Mouse (Mus musculus): ENCODE results near the gene Pigk. TPM values are rescaled to one million over a fixed set of nuclear protein-coding genes. Genes with fewer than 3 reads are reported as not detected.
A peak's percentile ranks its signal among the peaks of the same experiment; 100 is the strongest.
"Not testable (repeated sequence)": the region's sequence is repeated elsewhere in the genome, so short reads cannot be mapped to it uniquely, and the experiment has no call there.

The Pigk gene
- total RNA-seq, 2 experiments from 2014 or later = 20.8 to 27.7 TPM

DNA sequence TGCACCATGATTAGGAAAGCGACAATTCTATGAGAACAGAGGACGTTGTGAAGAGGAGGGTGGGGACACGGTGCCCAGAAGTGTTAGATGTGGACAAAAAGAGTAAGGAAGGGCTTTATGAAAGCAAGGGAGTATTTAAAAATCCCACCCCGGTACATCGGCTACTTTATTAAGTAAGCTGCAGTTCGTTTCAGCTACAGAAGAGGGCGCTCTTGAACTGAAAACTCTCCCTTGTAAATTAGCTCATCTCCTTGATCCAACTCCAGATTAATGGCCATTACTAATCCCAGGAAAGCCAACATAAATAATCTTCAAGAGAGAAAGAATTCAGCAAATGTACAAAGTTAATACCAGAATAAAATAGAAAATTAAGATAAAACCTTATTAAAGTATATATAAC, 47.2 kb downstream of the Pigk start:
- intact Hi-C loops (cut with DNase I; ENCODE audit: low total_unique reads) = no loop called here
- no peak for DNase-seq

DNA sequence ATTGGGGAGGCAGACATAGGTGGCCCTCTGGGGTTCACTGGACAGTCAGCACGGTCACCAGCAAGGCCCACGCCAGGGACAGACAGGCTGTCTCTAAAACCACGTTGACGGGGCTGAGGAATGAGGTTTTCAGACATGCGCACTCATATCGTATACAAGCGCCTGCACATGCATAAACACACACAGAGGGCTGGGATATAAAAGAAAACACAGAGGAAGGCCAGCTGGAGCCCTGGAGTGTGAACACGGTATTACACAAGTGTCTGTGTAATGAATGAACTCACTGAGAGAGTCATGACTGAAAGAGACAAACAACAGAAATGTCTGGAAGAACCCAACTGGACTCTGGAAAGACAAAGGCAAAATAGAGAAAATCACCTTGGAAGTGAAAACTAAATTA, 47.8 kb downstream of the Pigk start:
- no peak for DNase-seq
- intact Hi-C loops (cut with DNase I; ENCODE audit: low total_unique reads) = no loop called here

DNA sequence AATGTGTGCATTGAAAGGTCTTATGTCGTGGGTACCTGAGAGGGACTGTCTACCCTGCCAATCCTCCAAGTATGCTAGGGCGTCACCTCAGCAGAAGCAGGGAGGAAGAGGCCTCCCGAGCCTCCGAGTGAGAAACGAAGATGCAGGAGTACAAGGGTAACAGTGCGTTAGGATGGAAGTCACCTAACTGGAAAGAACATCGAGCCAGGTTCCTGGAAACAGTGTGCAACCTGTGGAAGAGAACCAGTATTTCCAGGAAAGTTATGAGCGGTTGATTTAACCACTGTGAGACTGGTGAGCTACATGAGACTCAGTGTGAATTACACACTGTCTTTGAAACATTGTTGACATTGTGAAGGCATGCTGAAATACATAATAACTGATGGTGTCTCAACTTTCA, 48.4 kb downstream of the Pigk start:
- intact Hi-C loops (cut with DNase I; ENCODE audit: low total_unique reads) = no loop called here
- no peak for DNase-seq

DNA sequence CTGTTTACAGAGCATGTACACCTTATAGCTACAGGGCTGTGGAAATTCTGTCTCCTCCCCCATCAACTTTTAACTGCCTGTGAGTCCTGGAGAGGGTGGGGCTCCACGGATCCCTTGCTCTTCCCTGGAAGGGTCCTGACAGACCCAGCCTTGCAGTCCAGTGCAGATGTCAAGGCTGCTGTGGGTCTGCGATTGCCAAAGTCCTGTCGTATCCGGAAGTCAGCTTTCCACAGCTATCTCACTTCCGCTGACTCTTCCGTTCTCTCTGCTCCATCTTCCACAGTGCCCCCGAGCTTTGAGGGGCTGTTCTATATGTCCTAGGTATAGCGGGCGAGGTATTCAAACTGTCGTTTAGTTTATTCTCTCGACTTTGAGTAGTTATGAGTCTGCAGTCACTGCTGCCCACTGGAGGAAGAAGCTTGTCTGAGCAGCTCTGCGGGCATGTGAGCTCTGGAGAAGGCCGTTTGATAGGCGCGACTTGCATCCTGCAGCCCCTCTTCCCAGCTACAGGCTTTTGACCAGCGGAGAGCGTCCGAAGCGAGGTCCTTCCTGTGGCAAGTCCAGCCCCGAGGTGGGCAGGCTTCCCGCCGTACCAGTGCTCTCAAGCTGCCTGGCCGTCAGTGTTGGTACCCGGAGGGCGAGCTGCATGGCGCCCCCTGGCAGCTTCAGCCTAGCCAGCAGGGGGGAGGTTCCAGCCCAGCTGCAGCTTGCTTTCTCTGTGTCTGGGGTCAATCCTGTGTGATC, 49.4 kb downstream of the Pigk start:
- peak; percentile 41 for DNase-seq
- intact Hi-C loops (cut with DNase I; ENCODE audit: low total_unique reads) = no loop called here

DNA sequence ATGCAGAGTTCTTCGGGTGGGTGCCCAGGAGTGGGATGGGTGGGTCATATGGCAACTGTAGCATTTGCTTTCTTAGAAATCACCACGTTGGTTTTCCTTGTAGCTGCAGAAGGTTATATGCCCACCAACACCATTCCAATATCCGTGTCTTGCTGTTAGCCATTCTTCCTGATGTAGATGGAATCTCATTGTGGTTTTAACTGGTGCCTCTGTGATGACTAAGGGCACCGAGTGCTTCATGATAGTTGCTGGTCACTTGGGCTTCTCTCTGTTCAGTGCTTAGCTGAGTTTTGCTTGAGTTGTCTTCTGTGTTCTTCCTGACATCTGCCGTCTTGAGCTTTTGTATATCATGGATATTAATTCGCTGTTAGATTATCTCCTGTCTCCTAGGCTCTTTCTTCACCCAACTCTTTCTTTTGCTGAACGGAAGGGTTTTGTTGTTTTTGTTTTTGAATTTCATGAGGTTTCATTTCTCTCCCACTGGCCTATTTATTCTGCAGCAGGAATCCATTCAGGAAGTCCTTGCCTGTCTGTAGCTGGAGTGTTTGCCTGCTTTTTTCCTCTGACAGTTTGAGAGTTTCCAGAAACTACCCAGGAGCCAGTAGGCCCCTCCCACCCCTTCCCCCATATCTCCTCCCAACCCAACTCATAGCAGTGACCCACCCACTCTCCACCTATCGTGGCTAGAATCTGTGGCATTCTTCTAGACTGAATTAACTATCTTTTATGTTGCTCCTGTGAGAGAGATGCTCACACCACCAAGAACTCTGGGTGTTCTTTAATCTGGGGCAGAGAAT, 50.8 kb downstream of the Pigk start:
- no peak for DNase-seq
- intact Hi-C loops (cut with DNase I; ENCODE audit: low total_unique reads) = no loop called here

DNA sequence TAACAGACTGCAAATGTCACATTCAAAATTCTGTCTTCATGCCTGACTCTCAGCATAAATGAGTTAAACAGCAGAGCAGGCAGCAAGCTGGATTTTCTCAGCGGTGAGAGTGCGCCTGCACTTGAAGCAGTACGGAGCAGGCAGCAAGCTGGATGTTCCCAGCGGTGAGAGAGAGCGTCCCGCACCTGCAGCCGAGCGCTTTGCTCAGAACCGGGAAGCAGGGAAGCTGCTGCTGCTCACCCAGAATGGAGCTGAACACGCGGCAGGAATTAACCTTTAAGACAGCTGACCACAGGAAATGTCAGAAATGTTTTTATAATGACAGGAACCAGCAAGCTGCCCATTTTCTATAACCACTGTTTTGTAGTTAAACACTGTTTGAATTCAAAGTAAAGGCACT, 53.6 kb downstream of the Pigk start:
- DNase-seq = no peak
- intact Hi-C loops (cut with DNase I; ENCODE audit: low total_unique reads) = no loop called here

DNA sequence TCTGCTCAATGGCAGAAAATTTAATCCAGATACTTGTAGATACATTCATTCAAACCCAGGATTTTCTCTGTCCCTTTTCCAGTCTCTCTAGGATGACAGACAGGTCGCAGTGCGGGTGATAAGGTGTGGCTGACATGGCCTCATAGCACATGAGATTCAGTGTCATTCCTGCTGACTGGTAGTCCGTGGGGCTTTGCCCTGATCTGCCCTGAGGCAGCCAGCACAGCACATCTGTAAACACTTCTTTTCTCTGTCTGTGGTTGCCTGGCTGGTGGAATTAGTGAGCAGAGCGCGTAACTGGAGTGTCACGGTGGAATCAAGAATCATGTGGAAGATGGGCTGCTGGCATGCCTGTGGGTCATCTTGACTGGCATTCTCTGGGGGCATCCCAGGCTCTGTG, 56.2 kb downstream of the Pigk start:
- no peak for DNase-seq
- intact Hi-C loops (cut with DNase I; ENCODE audit: low total_unique reads) = no loop called here

DNA sequence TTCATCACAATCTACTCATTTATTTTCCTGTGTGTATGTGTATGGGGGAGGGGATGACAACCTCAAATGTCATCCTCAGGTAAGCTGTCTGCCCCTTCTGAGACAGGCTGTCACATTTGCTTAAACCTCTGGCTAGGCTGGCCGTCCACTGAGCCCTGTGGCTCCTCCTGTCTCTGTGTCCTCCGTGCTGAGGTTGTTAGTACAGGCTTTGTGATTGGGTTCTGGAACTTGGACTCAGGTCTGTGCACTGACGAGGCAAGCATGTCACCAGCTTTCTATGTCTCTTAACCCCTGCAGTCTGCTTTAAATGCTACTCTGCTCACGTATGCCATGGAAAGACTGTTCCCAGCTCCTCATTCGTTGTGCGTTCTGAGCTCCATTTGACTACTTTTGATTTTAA, 62.5 kb downstream of the Pigk start:
- DNase-seq = no peak
- intact Hi-C loops (cut with DNase I; ENCODE audit: low total_unique reads) = no loop called here

DNA sequence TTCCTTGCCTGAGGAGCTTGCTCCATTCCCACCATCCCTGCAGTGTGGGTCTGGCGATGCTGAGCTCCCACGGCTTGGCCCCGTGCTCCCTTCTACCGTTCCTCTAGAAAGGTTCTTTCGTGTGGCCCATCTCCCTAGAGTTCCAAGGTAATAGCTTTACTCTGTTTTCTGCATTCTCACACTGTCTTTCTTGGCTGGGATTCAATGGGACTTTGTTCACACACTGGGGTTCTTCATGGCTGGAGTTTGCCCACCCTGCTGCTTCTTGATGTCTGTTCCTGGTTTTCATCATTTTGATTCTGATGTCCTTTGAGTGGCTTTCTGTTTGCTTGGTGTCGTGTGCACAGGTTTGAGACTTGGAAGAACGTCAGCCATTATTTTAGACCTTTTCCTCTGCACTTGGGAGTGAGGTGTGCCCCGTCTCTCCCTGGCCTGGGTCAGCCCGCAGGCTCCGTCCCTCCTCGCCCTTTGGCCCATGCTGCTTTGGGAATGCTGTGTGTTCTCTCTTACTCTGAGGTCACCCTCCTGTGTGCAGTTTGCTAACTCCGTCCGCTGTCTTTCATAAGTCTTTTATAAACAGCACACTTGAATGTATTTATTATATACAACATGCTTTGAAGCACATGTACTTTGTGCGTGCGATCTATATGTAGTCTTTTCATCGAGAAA, 63.1 kb downstream of the Pigk start:
- no peak for DNase-seq
- intact Hi-C loops (cut with DNase I; ENCODE audit: low total_unique reads) = no loop called here

DNA sequence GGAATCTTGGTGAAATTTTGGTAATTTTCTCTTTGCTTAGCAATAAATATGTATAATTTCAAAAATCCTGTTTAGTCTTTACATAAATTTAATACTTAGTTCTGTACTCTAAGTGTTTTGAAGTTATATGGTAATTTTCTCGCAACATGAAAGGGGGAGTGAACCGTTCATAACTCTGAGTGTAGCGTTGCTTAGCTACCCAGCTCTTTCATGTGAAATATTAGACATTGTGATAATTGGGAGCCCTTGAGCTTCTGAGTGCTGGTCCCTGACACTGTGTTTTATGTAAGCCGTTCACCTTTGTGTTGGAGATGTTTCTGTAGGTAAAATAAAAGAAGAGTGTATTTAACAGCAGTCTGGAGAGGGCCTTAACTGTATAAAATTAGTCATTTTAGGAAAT, 65.9 kb downstream of the Pigk start:
- intact Hi-C loops (cut with DNase I; ENCODE audit: low total_unique reads) = loop anchor here (10.0 kb wide), 3 partner anchors 175 to 875 kb away; no protein-coding TSS in a partner anchor
- no peak for DNase-seq

DNA sequence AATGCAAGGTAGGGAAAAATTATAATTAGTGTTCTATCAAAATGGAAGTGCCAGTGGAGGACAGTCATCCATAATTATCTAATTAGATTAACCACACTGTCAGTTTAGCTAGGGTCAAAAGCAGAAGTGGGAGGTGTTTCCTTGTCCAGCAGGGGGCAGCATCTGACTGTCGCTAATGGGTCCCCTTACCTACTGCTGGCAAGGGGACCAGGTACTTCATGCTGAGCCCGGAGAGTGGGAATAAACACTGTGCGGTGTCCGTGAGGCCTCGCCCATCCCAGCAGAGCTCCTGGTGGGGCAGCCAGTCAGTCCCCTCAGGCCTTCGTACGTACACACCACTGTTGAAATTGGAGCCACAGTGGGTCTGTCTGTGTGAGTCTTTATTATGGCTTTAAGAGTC, 69.9 kb downstream of the Pigk start:
- intact Hi-C loops (cut with DNase I; ENCODE audit: low total_unique reads) = loop anchor here (10.0 kb wide), 3 partner anchors 171 to 871 kb away; no protein-coding TSS in a partner anchor
- peak; percentile 67 for DNase-seq

DNA sequence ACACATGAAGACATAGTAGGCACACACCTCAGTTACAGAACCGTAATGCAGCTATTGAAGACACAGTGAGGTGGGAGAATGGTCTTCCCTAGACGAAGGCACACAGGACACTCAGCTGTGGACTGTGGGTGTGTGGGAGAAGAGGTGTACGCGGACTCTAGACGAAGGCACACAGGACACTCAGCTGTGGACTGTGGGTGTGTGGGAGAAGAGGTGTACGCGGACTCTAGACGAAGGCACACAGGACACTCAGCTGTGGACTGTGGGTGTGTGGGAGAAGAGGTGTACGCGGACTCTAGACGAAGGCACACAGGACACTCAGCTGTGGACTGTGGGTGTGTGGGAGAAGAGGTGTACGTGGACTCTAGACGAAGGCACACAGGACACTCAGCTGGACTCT, 70.5 kb downstream of the Pigk start:
- intact Hi-C loops (cut with DNase I; ENCODE audit: low total_unique reads) = loop anchor here (10.0 kb wide), 3 partner anchors 170 to 870 kb away; no protein-coding TSS in a partner anchor
- DNase-seq = not testable (repeated sequence)

DNA sequence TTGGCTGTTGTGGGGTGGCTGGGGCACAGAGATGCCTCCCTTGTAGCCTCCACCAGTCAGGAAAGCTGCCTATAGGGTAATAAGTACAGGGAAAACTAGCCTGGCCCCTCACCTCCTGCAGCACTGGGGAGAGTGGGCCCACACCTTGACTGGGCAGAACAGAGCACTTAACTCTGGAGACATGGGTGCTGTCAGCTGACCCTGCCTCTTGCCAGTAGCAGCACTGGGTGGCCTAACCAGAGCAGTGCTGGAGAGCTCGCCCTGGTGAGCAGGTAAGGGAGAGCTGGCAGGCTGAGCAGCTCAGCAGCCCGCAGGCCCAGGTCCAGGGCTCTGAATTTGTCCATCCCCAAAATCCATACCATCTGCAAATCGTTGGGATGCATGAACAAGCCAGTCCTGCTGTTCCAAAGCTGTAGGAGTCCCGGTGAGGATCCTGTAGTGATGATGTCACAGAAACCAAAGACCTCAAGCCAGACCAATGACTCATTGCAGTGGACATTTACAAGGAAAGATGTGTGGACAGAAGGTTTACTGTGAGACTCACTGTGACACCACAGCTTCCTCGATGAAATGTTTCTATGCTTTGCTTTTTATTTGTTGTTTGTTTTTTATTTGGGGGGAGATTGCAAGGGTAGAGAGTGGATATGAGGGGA, 74.5 kb downstream of the Pigk start:
- DNase-seq = not testable (repeated sequence)
- intact Hi-C loops (cut with DNase I; ENCODE audit: low total_unique reads) = loop anchor here (10.0 kb wide), 3 partner anchors 166 to 866 kb away; no protein-coding TSS in a partner anchor

DNA sequence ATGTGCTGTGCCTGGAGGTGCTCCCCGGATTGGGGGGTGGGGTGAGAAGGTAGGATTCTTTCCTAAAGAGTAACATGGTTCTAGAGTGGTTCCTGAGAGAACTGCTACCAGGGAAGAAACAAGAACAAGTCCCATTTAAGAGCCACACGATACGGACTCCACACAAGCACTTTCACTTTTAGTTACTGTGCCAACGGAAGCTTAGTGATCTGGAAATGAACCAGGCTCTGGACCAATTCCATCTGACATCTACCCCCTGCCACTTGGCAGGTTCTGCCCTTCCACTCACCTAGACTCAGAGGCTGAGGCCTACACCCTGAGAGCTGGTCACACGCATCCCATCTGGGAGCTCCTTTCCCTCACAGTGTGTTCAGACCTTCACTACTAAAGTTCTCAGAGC, 78.7 kb downstream of the Pigk start:
- DNase-seq = no peak
- intact Hi-C loops (cut with DNase I; ENCODE audit: low total_unique reads) = no loop called here

DNA sequence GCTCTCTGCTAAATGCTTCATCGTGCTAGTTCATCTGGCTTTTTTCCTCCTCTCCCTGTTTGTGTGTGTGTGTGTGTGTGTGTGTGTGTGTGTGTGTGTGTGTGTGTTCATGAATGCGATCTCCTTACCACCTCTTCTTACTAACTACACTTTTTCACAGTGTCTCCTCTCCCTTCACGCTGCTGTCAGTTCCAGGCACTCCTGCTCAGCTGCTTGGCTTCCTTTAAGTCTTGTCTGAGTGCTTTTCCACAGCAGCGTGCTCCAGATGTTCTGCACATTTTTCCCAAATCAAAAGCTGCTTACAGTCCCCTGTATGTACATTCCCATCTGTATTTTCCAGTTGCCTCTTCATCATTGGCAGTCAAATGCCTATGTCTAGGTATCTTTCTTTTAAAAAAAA, 79.1 kb downstream of the Pigk start:
- DNase-seq = no peak
- intact Hi-C loops (cut with DNase I; ENCODE audit: low total_unique reads) = no loop called here

DNA sequence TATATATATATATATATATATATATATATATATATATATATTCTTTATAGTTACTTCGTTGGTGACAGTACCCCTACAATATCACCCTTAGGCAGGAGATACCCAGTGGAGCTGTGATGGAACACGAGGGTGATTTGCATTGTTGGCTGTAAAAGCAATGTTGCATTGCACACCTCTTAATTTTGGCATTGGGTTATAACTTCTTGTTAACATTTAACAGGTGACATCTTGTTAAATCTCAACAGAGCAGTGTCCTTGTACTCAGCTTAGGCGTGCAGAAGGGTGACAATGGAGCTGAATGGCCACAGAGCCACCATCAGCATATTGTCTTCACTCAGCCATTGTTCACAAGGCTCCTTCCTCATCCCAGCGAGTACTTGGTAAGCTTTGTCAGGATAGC, 82.3 kb downstream of the Pigk start:
- intact Hi-C loops (cut with DNase I; ENCODE audit: low total_unique reads) = no loop called here
- DNase-seq = no peak

DNA sequence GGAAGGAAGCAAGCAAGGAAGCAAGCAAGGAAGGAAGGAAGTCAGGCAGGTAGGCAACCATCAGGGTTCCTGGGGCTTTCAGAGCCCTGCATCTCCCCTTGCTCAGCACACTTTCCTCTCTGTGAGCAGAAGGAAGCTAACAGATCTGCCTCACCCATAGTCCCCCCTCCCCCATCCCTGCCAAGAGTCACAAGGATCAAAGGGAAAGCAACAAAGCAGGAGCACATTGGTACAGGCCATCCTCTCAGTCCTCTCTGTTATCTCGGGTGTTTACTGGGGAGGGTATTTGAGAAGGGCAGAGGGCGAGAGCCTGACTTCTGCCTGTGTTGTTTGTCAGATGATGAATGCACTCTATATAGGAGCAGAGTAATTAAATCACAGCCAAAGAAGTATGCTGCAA, 83.5 kb downstream of the Pigk start:
- DNase-seq = no peak
- intact Hi-C loops (cut with DNase I; ENCODE audit: low total_unique reads) = no loop called here

DNA sequence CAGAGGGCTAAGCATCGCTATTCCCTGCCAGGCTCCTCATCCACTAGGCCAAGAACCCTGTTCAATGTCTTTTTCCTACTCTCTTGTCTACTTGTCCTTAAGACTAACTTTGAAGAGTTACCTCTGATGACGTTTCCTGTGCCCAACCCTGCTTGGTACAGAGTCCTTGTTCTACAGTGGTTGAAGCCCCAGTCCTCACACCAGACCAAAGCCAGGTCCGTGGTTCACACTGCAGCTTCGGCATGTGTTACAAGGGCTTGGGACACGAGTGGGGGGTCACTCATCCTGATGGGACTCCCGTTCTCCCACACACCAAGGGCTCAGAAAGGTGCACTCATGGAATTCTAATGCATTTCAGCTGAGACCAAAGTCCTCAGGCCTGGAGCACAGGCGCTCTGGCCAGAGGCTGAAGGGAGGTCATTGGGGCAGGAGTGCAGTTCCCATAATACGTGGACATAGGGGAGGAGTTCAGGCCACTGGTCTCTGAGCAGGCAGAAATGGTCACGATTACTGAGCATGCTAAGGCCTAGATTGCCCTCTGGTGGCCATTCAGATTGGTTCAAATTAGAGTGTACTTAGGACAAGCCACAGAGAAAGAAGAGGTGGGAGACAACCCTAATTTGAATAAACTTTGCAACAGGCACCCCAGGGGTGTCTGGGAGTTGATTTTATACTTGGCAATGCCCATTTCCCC, 86.0 kb downstream of the Pigk start:
- intact Hi-C loops (cut with DNase I; ENCODE audit: low total_unique reads) = no loop called here
- no peak for DNase-seq

DNA sequence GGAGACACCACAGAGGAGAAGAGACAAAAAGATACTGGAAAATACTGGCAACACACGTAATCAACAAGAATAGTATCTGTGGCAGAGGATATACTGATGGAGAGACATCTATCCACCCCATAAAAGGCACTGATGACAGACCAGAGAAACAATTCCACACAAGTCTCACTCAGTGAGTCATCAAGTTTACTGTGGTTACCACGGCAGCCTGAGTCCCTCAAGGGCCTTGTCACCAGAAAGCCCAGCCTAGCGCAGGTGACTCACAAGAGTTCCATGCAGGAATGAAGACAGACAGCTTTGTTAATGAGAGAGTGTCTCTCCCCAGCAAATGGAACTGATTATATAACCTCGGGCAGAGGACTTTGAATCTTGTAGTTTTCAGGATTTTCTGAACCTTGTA, 100.0 kb downstream of the Pigk start:
- intact Hi-C loops (cut with DNase I; ENCODE audit: low total_unique reads) = no loop called here
- no peak for DNase-seq
